In genomic region chr2:32834496-32834895, GRCm38 (mm10) we compare ENCODE assay signal across 9 mouse cellular contexts. TPM values are rescaled to one million over a fixed set of nuclear protein-coding genes. Genes with fewer than 3 reads are reported as not detected.
A peak's percentile ranks its signal among the peaks of the same experiment; 100 is the strongest.
DNase-seq lines count a peak whose midpoint lies in the region; ATAC-seq lines count a peak whose summit lies in the region.
"Had no signal": no experiment of that assay in that cellular context is flagged by ENCODE, and none has a peak within 500 bp of the region (broad histone marks: within the 10 kb centered on the region; RNA-seq: fewer than 3 reads in every experiment).

No protein-coding gene starts in this region.

- no peak overlapping the region for H3K4me3 ChIP-seq in neural tube, embryonic 12.5 days
- H3K4me3 ChIP-seq: myocyte had no signal

- H3K9ac ChIP-seq in neural tube, embryonic 12.5 days: no peak overlapping the region

- no peaks in the 10 kb centered on the region for H3K27me3 ChIP-seq in neural tube, embryonic 12.5 days (replicated peaks)

- no peaks in the 10 kb centered on the region for H3K9me3 ChIP-seq in neural tube, embryonic 12.5 days

- whole genome bisulfite sequencing in neural tube, embryonic 12.5 days: 71% methylated on average over 7 of the region's 7 CpGs

- DNase-seq in neural tube, embryonic 10.5 days (ENCODE audit: extremely low spot score, low spot score): no peak
- peak; percentile 38 for DNase-seq in gastrocnemius, postnatal 25 days
- DNase-seq in induced T-regulatory cell, adult 2 months (ENCODE audit: low read depth): peak; percentile 75
- peak; percentile 67 to 75 for DNase-seq in lung, adult 18-20 months
- DNase-seq in right cerebral cortex, adult 18-20 months: no peak
- DNase-seq in layer of hippocampus, postnatal 14 days (ENCODE audit: low spot score in 2 of 2): no peak

- no peak overlapping the region for H3K4me2 ChIP-seq in neural tube, embryonic 12.5 days (replicated peaks)

- no peaks in the 10 kb centered on the region for H3K36me3 ChIP-seq in neural tube, embryonic 12.5 days

- 0 out of 2 replicates have a peak overlapping the region, but pooled peaks have one; percentile 21 for H3K27ac ChIP-seq in neural tube, embryonic 12.5 days

- ATAC-seq in neural tube, embryonic 12.5 days (ENCODE audit: low FRiP score, low read depth): no peak
- ATAC-seq in granulocyte monocyte progenitor cell, adult 5-6 weeks (replicated peaks; ENCODE audit: poor library complexity, severe bottlenecking): no peak

- peaks cover 3% of the 10 kb centered on the region; the same call in 1 of the 2 replicates for H3K4me1 ChIP-seq in neural tube, embryonic 12.5 days

RNA-seq across cellular contexts. Expression of gene Stxbp1, which starts 12.5 kb away (rescaled TPM):
- polyA plus RNA-seq in neural tube, embryonic 12.5 days (2016; fragmentation: Nextera tagmentation; extraction: Ambion mirVana): 121 and 130 TPM in 2 replicates
- total RNA-seq in gastrocnemius, postnatal 25 days (2021): 1 to 10 TPM; 2.7 to 3.8 TPM
- total RNA-seq in granulocyte monocyte progenitor cell, adult 5-6 weeks (2014; fragmentation: Nextera tagmentation): 3.5 and 6.3 TPM in 2 replicates
- total RNA-seq in granulocyte monocyte progenitor cell, adult 5-6 weeks (2017): 1.3 and 1.6 TPM in 2 replicates
- total RNA-seq in layer of hippocampus, postnatal 14 days (2021): 100 to 1,000 TPM; 601 to 619 TPM

RNA-seq across cellular contexts. Expression of gene Fam129b, which starts 41.4 kb away (rescaled TPM):
- 39.6 and 40.3 TPM in 2 replicates for polyA plus RNA-seq in neural tube, embryonic 12.5 days (2016; fragmentation: Nextera tagmentation; extraction: Ambion mirVana)
- total RNA-seq in gastrocnemius, postnatal 25 days (2021): 10 to 100 TPM in 1 of 2 experiments, 1 to 10 TPM in 1; 8.1 to 12.4 TPM
- 7.9 and 20.5 TPM in 2 replicates for total RNA-seq in granulocyte monocyte progenitor cell, adult 5-6 weeks (2014; fragmentation: Nextera tagmentation)
- 6.2 and 9.6 TPM in 2 replicates for total RNA-seq in granulocyte monocyte progenitor cell, adult 5-6 weeks (2017)
- 10 to 100 TPM; 15.2 to 18.7 TPM for total RNA-seq in layer of hippocampus, postnatal 14 days (2021)

RNA-seq across cellular contexts. Expression of gene Cfap157, which starts 50.3 kb away (rescaled TPM):
- 0.82 and 1.6 TPM in 2 replicates for polyA plus RNA-seq in neural tube, embryonic 12.5 days (2016; fragmentation: Nextera tagmentation; extraction: Ambion mirVana)
- not detected for total RNA-seq in gastrocnemius, postnatal 25 days (2021)
- not detected in 2 replicates for total RNA-seq in granulocyte monocyte progenitor cell, adult 5-6 weeks (2014; fragmentation: Nextera tagmentation)
- total RNA-seq in granulocyte monocyte progenitor cell, adult 5-6 weeks (2017): not detected in 2 replicates
- total RNA-seq in layer of hippocampus, postnatal 14 days (2021): 1 to 10 TPM in 1 of 2 experiments, under 1 TPM in 1; 0.21 to 1.2 TPM

RNA-seq across cellular contexts. Expression of gene Ptrh1, which starts 58.9 kb away (rescaled TPM):
- polyA plus RNA-seq in neural tube, embryonic 12.5 days (2016; fragmentation: Nextera tagmentation; extraction: Ambion mirVana): 4.3 and 5.5 TPM in 2 replicates
- 1 to 10 TPM; 2.0 to 2.9 TPM for total RNA-seq in gastrocnemius, postnatal 25 days (2021)
- 3.5 and 4.7 TPM in 2 replicates for total RNA-seq in granulocyte monocyte progenitor cell, adult 5-6 weeks (2014; fragmentation: Nextera tagmentation)
- 2.9 and 3.0 TPM in 2 replicates for total RNA-seq in granulocyte monocyte progenitor cell, adult 5-6 weeks (2017)
- 1 to 10 TPM; 7.1 to 8.6 TPM for total RNA-seq in layer of hippocampus, postnatal 14 days (2021)

RNA-seq across cellular contexts. Expression of gene Ttc16, which starts 59.1 kb away (rescaled TPM):
- polyA plus RNA-seq in neural tube, embryonic 12.5 days (2016; fragmentation: Nextera tagmentation; extraction: Ambion mirVana): 0.32 and 1.2 TPM in 2 replicates
- not detected for total RNA-seq in gastrocnemius, postnatal 25 days (2021)
- total RNA-seq in granulocyte monocyte progenitor cell, adult 5-6 weeks (2014; fragmentation: Nextera tagmentation): 0.15 TPM in 1 of 2 replicates, not detected in the other
- 0.09 and 0.26 TPM in 2 replicates for total RNA-seq in granulocyte monocyte progenitor cell, adult 5-6 weeks (2017)
- total RNA-seq in layer of hippocampus, postnatal 14 days (2021): 1 to 10 TPM in 1 of 2 experiments, under 1 TPM in 1; 0.33 to 1.6 TPM

Comparison
In these comparisons a context has a peak if more than half of its experiments do, and no peak if none do; other contexts are left out.
1. DNase-seq: peak in gastrocnemius, postnatal 25 days (single experiment), induced T-regulatory cell, adult 2 months (single experiment) and lung, adult 18-20 months (2 of 2); none in neural tube, embryonic 10.5 days (single experiment), right cerebral cortex, adult 18-20 months (single experiment) and layer of hippocampus, postnatal 14 days (0 of 2).
2. RNA of gene Stxbp1, which starts 12.5 kb away (total RNA-seq): 601 to 619 TPM in layer of hippocampus, postnatal 14 days; 2.7 to 3.8 TPM in gastrocnemius, postnatal 25 days and 1.3 to 6.3 TPM in granulocyte monocyte progenitor cell, adult 5-6 weeks; every median in the first group is over 10 times any median in the second.